Mouse (Mus musculus) cerebellum, adult 9-11 months (tissue): ENCODE data around the gene Olfr332.
"Not testable (repeated sequence)": the region's sequence is repeated elsewhere in the genome, so short reads cannot be mapped to it uniquely, and the experiment has no call there.

ENCODE experiments used
- DNase-seq: peaks from one replicate; pipeline ENCODE4 v3.0.0; 2022

Olfr332 gene

GRCm38 (mm10) chr11:58492455-58492854 is at the start of gene Olfr332:
TSS of gene Olfr332 (minus strand) at chr11:58492555.
- no peak for DNase-seq

DNA sequence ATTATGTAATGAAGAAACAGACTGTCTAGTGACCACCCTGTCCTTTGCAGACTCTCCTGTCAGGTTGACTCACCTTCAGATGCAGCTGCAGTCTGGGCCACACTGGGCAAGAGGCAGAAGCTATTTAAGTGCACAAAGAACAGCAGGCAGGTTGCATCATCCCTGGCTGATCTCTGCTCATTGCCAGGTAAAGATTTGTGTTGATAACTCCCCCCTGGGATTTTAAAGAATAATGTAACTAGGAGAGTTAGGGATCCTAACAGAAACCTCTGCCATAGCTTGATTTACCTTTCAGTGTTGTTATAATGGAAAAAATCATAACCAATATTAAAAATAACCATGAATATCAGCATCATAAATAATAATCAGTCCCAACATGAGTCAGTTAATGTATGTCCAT is 42.4 kb upstream of the Olfr332 start, which contains the start of gene Olfr330:
Gene Olfr330 (minus strand): TSS at position 101 of the 400 bp plus-strand sequence.
- DNase-seq: not testable (repeated sequence)

- peak; percentile 34 for DNase-seq
Measured at GRCm38 (mm10) chr11:58519756-58520155, 27.4 kb upstream of the Olfr332 start.

- peak; percentile 63 for DNase-seq
Measured at GRCm38 (mm10) chr11:58518916-58519315, 26.6 kb upstream of the Olfr332 start.

DNA sequence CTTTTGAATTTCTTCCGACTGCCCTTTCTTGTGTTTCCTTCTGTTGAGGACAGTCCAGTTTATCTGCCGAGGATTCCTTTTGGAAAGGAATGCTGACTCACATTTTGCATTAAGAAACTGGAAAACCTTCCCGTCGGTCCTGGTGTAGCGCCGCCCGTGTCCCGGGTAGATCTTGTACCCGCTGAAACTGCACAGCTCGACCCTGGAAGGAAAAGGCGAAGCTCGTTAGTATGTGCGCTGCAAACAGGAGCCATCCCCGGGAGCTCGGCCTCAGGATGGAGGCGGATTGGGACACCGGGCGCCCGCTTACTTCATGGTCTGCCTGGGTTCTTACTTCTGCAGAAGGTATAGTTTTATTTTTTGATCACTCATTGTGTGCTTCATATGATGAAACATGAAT is 16.7 kb upstream of the Olfr332 start:
- not testable (repeated sequence) for DNase-seq

GRCm38 (mm10) chr11:58502472-58502871 is 10.1 kb upstream of the Olfr332 start, which contains the start of gene Olfr331:
TSS of gene Olfr331 (minus strand) at chr11:58502572.
- DNase-seq: not testable (repeated sequence)

DNA sequence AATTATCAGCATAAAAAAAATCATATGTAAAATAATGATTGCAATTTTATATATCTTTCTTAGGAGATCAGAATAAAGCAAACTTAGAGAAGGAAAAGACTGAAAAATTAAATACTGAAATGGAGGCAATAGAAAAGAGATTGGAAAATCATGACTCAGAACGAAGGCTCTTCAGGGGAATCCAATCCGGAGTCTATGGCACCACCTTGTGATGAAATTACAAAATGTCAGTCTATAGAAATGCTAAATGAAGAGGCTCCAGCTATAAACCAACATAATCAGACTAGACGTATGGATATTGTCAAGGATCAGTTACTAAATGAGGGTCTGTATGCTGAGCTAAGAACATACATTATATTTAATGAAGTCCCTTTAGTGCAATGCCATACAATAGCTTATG is 6.9 kb upstream of the Olfr332 start:
- no peak for DNase-seq

GRCm38 (mm10) chr11:58498761-58499160 is 6.4 kb upstream of the Olfr332 start:
- DNase-seq: no peak

GRCm38 (mm10) chr11:58462170-58462569 is 30.2 kb downstream of the Olfr332 start, which contains the start of gene Olfr30:
TSS of gene Olfr30 (minus strand) at chr11:58462270.
- DNase-seq: no peak

- DNase-seq: no peak
Measured at GRCm38 (mm10) chr11:58453592-58453991, 38.8 kb downstream of the Olfr332 start.

DNA sequence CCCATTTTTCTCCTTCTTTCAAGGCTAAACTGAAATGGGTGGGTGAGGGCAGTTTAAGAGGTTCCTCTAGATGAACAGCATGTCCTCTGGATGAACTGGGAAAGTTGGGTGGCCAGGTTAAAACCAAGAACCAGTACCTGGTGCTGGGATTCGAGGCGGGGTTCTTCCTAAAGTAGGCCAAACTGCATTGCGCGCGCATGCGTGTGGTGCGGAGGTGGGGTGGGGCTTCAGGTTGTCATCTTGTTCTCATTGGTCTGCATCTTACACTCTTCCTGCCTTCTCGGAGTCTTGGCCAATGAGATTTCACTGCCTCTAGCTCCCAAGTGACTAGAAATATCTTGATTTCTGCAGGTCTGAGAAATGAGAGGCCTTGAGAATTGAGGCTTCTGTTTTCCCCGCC is 39.6 kb downstream of the Olfr332 start, which contains the start of gene Lypd9:
Gene Lypd9 (minus strand): TSS at position 165 of the 400 bp plus-strand sequence.
- DNase-seq: no peak
